Mouse (Mus musculus): ENCODE results near the gene Pgf.
A peak's percentile ranks its signal among the peaks of the same experiment; 100 is the strongest.

The Pgf gene

GRCm38 (mm10) chr12:85126986-85127603, 50.5 kb downstream of the Pgf start:
- no peak for DNase-seq (ENCODE audit: low read depth in 1 of 2, low spot score in 2 of 2)

GRCm38 (mm10) chr12:85124751-85125150, 52.8 kb downstream of the Pgf start:
- DNase-seq (ENCODE audit: low read depth in 1 of 2, low spot score in 2 of 2): no peak

- peak in 1 of 2 experiments; percentile 30 for DNase-seq (ENCODE audit: low read depth in 1 of 2, low spot score in 2 of 2)
Measured at GRCm38 (mm10) chr12:85123645-85124044, 53.9 kb downstream of the Pgf start.

GRCm38 (mm10) chr12:85123108-85123530, 54.5 kb downstream of the Pgf start:
- no peak for DNase-seq (ENCODE audit: low read depth in 1 of 2, low spot score in 2 of 2)

GRCm38 (mm10) chr12:85121806-85122459, 55.7 kb downstream of the Pgf start:
- no peak for DNase-seq (ENCODE audit: low read depth in 1 of 2, low spot score in 2 of 2)

Measured in monocyte, adult 2 months (primary cell).